Mouse (Mus musculus): ENCODE measurements at regions not wholly inside any gene's neighbourhood (a gene's known extent, or its start where the extent isn't known, plus 50 kb on each side); places are given as distances from the start of the nearest gene placed in this dataset.

- Histone ChIP-seq H3K9me3 (ENCODE audit: control insufficient read depth, low read length) (no peaks in the 10 kb centered on the region), H3K4me1 (ENCODE audit: control insufficient read depth, insufficient read depth, low read length) (no peaks in the 10 kb centered on the region), H3K27ac (ENCODE audit: low read length) (no peak overlapping the region), H3K4me3 (ENCODE audit: low read length) (no peak overlapping the region), H3K4me2 (ENCODE audit: low read depth, low read length) (no peak overlapping the region), H3K36me3 (ENCODE audit: control insufficient read depth, insufficient read depth, low read length) (no peaks in the 10 kb centered on the region), H3K9ac (ENCODE audit: low read depth, low read length) (no peak overlapping the region), H3K27me3 (replicated peaks; ENCODE audit: control insufficient read depth, insufficient read depth, low read length) (no peaks in the 10 kb centered on the region)
- ATAC-seq: no peak
Observed at GRCm38 (mm10) chr14:58801402-58801861, 341.3 kb downstream of the 1700129C05Rik start.

- ATAC-seq: no peak
- Histone ChIP-seq H3K4me2 (ENCODE audit: low read depth, low read length) (no peak overlapping the region), H3K27me3 (replicated peaks; ENCODE audit: control insufficient read depth, insufficient read depth, low read length) (no peaks in the 10 kb centered on the region), H3K9ac (ENCODE audit: low read depth, low read length) (no peak overlapping the region), H3K4me3 (ENCODE audit: low read length) (no peak overlapping the region), H3K4me1 (ENCODE audit: control insufficient read depth, insufficient read depth, low read length) (no peaks in the 10 kb centered on the region), H3K9me3 (ENCODE audit: control insufficient read depth, low read length) (no peaks in the 10 kb centered on the region), H3K27ac (ENCODE audit: low read length) (no peak overlapping the region), H3K36me3 (ENCODE audit: control insufficient read depth, insufficient read depth, low read length) (no peaks in the 10 kb centered on the region)
- WGBS: 72% methylated on average over 10 of the region's 10 CpGs
Observed at GRCm38 (mm10) chr14:58788190-58788945, 354.3 kb downstream of the 1700129C05Rik start.

- Histone ChIP-seq H3K4me2 (ENCODE audit: low read depth, low read length) (no peak overlapping the region), H3K4me1 (ENCODE audit: control insufficient read depth, insufficient read depth, low read length) (no peaks in the 10 kb centered on the region), H3K4me3 (ENCODE audit: low read length) (no peak overlapping the region), H3K36me3 (ENCODE audit: control insufficient read depth, insufficient read depth, low read length) (no peaks in the 10 kb centered on the region), H3K27ac (ENCODE audit: low read length) (no peak overlapping the region), H3K27me3 (replicated peaks; ENCODE audit: control insufficient read depth, insufficient read depth, low read length) (no peaks in the 10 kb centered on the region), H3K9ac (ENCODE audit: low read depth, low read length) (no peak overlapping the region), H3K9me3 (ENCODE audit: control insufficient read depth, low read length) (no peaks in the 10 kb centered on the region)
- WGBS: 75% methylated on average over 2 of the region's 2 CpGs
- ATAC-seq: no peak
Observed at GRCm38 (mm10) chr14:58787618-58788017, 355.1 kb downstream of the 1700129C05Rik start.

DNA sequence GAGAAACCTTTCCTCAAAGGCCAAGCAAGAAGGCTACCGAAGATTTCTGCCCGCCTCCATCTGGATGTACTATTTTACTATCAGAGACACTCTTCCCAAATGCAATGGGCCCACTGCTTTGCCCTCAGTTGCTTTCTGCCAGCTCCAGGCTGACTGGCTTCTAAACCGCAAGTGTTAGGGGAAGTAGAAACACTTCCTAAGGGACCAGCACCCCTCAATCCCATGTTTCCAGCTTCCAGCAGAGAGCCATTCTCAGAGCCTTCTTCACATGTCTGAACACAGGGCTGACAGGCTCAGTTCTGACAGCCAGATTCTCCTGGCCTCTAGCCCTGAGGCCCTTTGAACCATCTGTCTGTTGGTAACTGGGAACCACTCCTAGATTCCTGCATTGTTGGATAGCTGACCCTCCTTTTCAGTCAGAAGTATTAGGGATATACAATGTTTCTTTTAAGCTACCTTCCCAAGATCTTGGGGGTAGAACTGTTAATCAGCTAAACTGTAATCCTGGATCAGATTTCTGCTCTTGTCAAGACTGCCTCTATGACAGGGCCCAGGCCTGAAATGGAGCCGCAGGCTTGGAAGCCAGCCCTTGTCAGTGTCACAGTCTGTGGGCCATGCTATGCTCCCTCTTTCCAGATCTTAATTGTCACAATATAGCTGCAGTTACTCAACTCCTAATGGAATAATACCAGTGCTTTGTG, 355.8 kb downstream of the 1700129C05Rik start:
- H3K36me3 ChIP-seq (ENCODE audit: control insufficient read depth, insufficient read depth, low read length): no peaks in the 10 kb centered on the region
- 86% methylated on average over 4 of the region's 4 CpGs for WGBS
- no peaks in the 10 kb centered on the region for H3K27me3 ChIP-seq (replicated peaks; ENCODE audit: control insufficient read depth, insufficient read depth, low read length)
- H3K4me1 ChIP-seq (ENCODE audit: control insufficient read depth, insufficient read depth, low read length): no peaks in the 10 kb centered on the region
- no peaks in the 10 kb centered on the region for H3K9me3 ChIP-seq (ENCODE audit: control insufficient read depth, low read length)
- no peak overlapping the region for H3K4me3 ChIP-seq (ENCODE audit: low read length)
- no peak overlapping the region for H3K4me2 ChIP-seq (ENCODE audit: low read depth, low read length)
- H3K9ac ChIP-seq (ENCODE audit: low read depth, low read length): no peak overlapping the region
- H3K27ac ChIP-seq (ENCODE audit: low read length): no peak overlapping the region
- ATAC-seq: no peak

DNA sequence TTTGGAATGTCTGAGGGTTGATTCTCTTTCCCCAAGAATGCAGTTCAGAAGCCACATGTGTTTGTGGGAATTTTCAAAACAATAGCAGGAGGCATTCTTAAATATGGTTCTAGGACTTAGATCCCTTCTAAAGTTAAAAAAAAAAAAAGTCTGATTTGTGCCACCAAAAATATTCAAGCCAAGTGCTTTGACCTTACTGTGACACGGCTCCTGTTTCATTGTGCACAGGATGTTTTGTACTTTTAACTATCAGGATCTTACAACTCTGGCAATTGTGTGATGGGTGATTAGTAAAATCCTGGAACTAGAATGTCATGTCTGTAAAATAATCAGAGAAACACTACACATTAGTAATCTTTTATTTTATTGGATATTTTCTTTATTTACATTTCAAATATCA, 359.5 kb downstream of the 1700129C05Rik start:
- Histone ChIP-seq H3K4me3 (ENCODE audit: low read length) (no peak overlapping the region), H3K4me2 (ENCODE audit: low read depth, low read length) (no peak overlapping the region), H3K27me3 (replicated peaks; ENCODE audit: control insufficient read depth, insufficient read depth, low read length) (no peaks in the 10 kb centered on the region), H3K36me3 (ENCODE audit: control insufficient read depth, insufficient read depth, low read length) (no peaks in the 10 kb centered on the region), H3K9ac (ENCODE audit: low read depth, low read length) (no peak overlapping the region), H3K27ac (ENCODE audit: low read length) (no peak overlapping the region), H3K4me1 (ENCODE audit: control insufficient read depth, insufficient read depth, low read length) (no peaks in the 10 kb centered on the region), H3K9me3 (ENCODE audit: control insufficient read depth, low read length) (no peaks in the 10 kb centered on the region)
- WGBS: 83% methylated on average over 1 of the region's 1 CpGs
- ATAC-seq: no peak

- H3K4me2 ChIP-seq (ENCODE audit: low read depth, low read length): no peak overlapping the region
- no peak for ATAC-seq
- no peaks in the 10 kb centered on the region for H3K4me1 ChIP-seq (ENCODE audit: control insufficient read depth, insufficient read depth, low read length)
- no peaks in the 10 kb centered on the region for H3K27me3 ChIP-seq (replicated peaks; ENCODE audit: control insufficient read depth, insufficient read depth, low read length)
- no peaks in the 10 kb centered on the region for H3K9me3 ChIP-seq (ENCODE audit: control insufficient read depth, low read length)
- no peak overlapping the region for H3K9ac ChIP-seq (ENCODE audit: low read depth, low read length)
- 84% methylated on average over 4 of the region's 4 CpGs for WGBS
- H3K27ac ChIP-seq (ENCODE audit: low read length): no peak overlapping the region
- no peak overlapping the region for H3K4me3 ChIP-seq (ENCODE audit: low read length)
- no peaks in the 10 kb centered on the region for H3K36me3 ChIP-seq (ENCODE audit: control insufficient read depth, insufficient read depth, low read length)
Observed at GRCm38 (mm10) chr14:58780306-58780705, 362.4 kb downstream of the 1700129C05Rik start.

DNA sequence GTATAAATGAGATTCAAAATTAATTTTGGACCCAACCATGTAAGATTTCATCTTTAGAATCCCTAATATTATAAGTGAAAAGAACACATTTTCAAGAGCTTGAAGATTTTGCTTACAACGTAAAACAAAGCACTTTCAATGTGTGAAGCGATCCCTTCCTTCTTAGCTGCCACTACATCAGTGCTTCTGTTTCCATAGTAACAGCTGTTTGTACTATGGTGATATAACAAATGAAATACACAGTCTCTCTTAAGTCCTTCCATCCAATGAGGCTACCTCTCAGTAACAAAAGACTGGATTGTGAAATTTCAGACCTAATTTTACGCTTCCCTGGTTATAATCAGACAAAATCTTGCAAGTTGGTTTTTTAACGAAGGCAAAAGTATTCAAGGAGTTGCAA, 364.0 kb downstream of the 1700129C05Rik start:
- Histone ChIP-seq H3K4me3 (ENCODE audit: low read length) (no peak overlapping the region), H3K4me2 (ENCODE audit: low read depth, low read length) (no peak overlapping the region), H3K9me3 (ENCODE audit: control insufficient read depth, low read length) (no peaks in the 10 kb centered on the region), H3K27ac (ENCODE audit: low read length) (no peak overlapping the region), H3K9ac (ENCODE audit: low read depth, low read length) (no peak overlapping the region), H3K36me3 (ENCODE audit: control insufficient read depth, insufficient read depth, low read length) (no peaks in the 10 kb centered on the region), H3K4me1 (ENCODE audit: control insufficient read depth, insufficient read depth, low read length) (no peaks in the 10 kb centered on the region), H3K27me3 (replicated peaks; ENCODE audit: control insufficient read depth, insufficient read depth, low read length) (no peaks in the 10 kb centered on the region)
- WGBS: 83% methylated on average over 4 of the region's 4 CpGs
- no peak for ATAC-seq

DNA sequence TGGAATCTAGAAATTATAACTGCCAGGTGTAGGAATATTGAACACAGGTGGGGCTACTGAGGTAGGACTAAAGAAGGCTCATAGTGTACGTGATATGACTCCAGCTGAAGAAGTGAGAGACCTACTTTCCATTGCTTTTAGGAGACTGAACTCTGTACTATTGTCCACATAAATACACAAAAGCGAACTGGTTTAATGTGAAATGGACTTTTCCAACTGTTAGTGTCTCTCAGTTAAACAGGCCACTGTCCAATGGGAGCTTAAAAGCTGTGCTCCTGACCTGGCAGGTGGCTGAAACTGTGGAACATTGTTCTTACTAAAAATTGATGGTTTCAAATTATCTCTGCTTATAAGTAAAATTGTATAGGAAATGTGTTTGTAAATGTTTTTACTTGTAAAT, 381.4 kb downstream of the 1700129C05Rik start:
- H3K36me3 ChIP-seq (ENCODE audit: control insufficient read depth, insufficient read depth, low read length): no peaks in the 10 kb centered on the region
- H3K9ac ChIP-seq (ENCODE audit: low read depth, low read length): no peak overlapping the region
- H3K27me3 ChIP-seq (replicated peaks; ENCODE audit: control insufficient read depth, insufficient read depth, low read length): no peaks in the 10 kb centered on the region
- H3K9me3 ChIP-seq (ENCODE audit: control insufficient read depth, low read length): no peaks in the 10 kb centered on the region
- no peak overlapping the region for H3K4me2 ChIP-seq (ENCODE audit: low read depth, low read length)
- ATAC-seq: no peak
- H3K27ac ChIP-seq (ENCODE audit: low read length): no peak overlapping the region
- no peak overlapping the region for H3K4me3 ChIP-seq (ENCODE audit: low read length)
- 87% methylated on average over 2 of the region's 2 CpGs for WGBS
- H3K4me1 ChIP-seq (ENCODE audit: control insufficient read depth, insufficient read depth, low read length): no peaks in the 10 kb centered on the region

DNA sequence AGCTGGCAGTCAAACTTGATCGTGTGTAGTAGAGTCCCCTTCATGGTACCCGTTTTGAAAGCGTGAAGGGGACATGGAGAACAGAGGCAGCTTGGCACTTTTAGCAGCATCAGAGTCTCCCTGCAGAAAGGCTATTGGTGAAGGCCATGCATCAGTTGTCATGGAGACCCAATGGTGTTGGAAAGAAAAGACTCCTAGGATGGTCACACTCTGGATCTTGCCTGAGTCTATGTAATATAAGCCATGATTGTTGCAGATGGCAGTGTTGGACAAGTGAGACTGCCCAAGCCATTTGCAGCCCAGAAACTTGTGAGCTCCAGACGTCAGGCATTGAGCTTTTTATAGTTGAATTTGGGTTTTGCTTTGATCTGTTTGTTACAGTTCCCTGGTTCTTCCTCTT, 382.9 kb downstream of the 1700129C05Rik start:
- no peak overlapping the region for H3K4me3 ChIP-seq (ENCODE audit: low read length)
- WGBS: 91% methylated on average over 4 of the region's 4 CpGs
- ATAC-seq: no peak
- no peak overlapping the region for H3K9ac ChIP-seq (ENCODE audit: low read depth, low read length)
- no peaks in the 10 kb centered on the region for H3K4me1 ChIP-seq (ENCODE audit: control insufficient read depth, insufficient read depth, low read length)
- H3K27ac ChIP-seq (ENCODE audit: low read length): no peak overlapping the region
- H3K27me3 ChIP-seq (replicated peaks; ENCODE audit: control insufficient read depth, insufficient read depth, low read length): no peaks in the 10 kb centered on the region
- H3K4me2 ChIP-seq (ENCODE audit: low read depth, low read length): no peak overlapping the region
- no peaks in the 10 kb centered on the region for H3K9me3 ChIP-seq (ENCODE audit: control insufficient read depth, low read length)
- no peaks in the 10 kb centered on the region for H3K36me3 ChIP-seq (ENCODE audit: control insufficient read depth, insufficient read depth, low read length)
